Mouse (Mus musculus) 3T3-L1 (cell line): ENCODE measurements around the gene Sept7.
"Not testable (repeated sequence)": the region's sequence is repeated elsewhere in the genome, so short reads cannot be mapped to it uniquely, and the experiment has no call there.

ENCODE experiments used
- DNase-seq: peaks from one replicate; pipeline ENCODE4 v3.0.0-alpha.2; 2015; ENCODE audit warnings: low read depth, low spot score

Sept7 gene

DNA sequence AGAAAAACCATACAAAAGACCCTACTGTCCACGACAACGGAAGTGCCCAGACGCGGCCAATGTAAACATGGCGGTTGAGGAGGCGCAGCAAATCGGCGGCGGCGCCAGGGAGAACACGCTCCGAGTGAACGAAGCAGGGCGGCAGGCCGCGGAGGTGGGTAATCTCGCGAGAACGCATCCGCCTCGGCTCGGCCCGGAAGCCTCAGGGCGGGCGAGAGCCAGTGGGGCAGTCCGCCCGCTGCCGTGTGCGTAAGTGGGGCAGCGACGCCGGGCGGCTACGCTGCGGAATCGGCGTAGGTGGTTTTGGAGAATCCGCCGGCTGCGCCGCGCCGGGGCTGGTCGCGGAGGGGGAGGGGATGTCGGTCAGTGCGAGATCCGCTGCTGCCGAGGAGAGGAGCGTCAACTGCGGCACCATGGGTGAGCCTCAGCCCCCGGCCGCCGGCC is at the start of gene Sept7:
Sept7 (plus strand) TSS at position 157 of the 444 bp plus-strand sequence.
- DNase-seq, result peak; percentile 95

GRCm38 (mm10) chr9:25208087-25208803 is 44.0 kb upstream of the Sept7 start:
- DNase-seq, result no peak

DNA sequence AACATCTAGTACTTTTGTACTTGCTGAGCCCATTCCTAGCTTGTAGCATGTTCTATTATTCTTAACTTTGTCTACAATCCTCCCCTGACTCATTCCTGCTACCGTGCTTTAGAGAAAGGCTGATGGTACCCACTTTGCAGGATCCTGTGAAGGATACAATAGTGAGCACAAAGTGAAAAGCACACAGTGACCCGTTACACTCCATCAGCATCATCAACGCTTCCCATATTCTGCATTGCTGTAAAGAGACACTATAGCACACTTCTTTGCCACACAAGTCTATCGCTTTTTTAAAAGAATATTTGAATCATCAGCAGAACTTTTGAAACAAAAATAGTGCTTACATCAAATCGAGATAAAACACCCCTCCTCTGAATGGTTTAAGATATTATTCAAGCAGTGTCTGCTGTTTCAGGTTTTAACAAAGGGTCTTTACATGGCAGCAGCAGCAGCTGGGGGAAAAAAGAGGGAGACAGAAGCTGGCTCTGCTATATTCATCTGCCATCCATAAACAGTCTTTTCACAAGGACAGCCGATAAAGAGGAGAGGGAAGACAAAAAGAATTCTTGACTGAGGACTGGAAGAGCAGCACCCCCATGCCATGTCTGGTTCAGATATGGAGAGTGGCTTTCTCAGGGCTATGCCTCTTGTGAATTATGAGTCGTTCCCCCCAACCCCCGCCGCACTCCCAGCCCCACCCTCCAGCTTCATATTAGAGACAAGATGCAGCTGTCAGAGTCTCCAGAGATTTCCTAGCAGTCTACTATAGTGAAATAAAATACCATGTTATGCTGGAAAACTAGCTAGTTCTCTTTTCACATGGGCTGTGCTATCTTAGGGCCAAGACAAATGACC is 39.7 kb upstream of the Sept7 start:
- no peak for DNase-seq

GRCm38 (mm10) chr9:25213164-25213557 is 39.1 kb upstream of the Sept7 start:
- no peak for DNase-seq

- no peak for DNase-seq
These were observed 36.8 kb upstream of the Sept7 start for GRCm38 (mm10) chr9:25215411-25215810.

- no peak for DNase-seq
These were observed 36.0 kb upstream of the Sept7 start for GRCm38 (mm10) chr9:25216210-25216609.

GRCm38 (mm10) chr9:25218954-25219353 is 33.3 kb upstream of the Sept7 start:
- DNase-seq, result no peak

GRCm38 (mm10) chr9:25219882-25220281 is 32.4 kb upstream of the Sept7 start:
- no peak for DNase-seq

- DNase-seq, result no peak
These were observed 27.3 kb upstream of the Sept7 start for GRCm38 (mm10) chr9:25224959-25225358.

DNA sequence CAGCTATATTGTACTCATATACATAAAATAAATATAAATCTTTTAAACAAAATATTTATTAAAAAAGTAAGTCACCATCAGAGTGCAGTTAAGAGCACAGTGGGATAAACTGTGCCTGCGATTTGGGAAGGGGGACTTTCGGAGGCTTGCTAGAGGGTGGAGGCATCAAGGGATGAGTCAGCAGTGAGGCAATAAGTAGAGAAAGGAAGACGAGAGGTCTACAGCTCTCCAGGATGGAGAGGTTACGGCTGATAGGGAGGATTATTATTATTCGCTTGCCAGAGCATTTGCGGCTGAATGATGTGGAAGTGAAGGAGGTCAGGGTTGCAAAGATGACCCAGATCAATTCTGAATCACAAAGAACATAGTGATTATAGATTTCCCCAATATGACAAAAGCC is 22.5 kb upstream of the Sept7 start:
- DNase-seq, result no peak

DNA sequence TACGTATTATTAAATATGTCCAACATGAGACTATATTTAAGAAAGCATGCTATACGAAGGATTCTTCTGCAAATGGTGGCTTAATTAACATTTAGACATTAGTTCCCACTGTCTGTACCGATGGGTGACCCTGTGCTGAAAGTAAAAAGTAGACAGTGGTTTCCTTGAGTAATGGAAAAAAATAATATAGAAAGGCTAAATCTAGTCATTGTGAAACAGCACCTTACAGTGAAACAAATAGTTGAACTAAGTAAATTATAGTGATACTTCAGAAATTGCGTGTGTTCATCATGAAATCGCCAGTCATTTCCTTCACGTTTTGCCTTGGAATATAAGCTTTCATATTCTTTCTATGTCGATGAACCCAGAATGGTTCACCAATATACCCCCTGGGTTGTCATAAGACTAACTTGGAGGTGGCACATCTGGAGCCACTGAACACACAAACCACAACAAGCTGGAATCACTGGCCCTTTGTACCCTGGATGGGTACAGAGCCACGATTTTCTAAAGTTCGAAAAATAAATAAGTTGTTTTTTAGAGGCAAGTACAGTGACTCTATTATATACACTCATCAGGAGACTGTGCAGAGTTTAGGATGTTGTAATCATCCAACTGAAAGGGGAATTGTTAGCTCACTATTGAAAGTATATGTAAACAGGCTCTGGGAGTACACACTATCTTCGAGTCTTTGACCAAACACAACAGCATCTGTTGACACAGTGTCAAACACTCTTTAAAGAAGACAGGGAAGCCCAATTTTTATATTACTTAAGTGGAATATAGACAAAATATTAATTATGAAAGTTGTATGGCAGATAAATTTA is 21.8 kb upstream of the Sept7 start:
- DNase-seq, result no peak

- no peak for DNase-seq
These were observed 11.2 kb upstream of the Sept7 start for GRCm38 (mm10) chr9:25241065-25241464.

GRCm38 (mm10) chr9:25241783-25242182 is 10.5 kb upstream of the Sept7 start:
- DNase-seq, result not testable (repeated sequence)

DNA sequence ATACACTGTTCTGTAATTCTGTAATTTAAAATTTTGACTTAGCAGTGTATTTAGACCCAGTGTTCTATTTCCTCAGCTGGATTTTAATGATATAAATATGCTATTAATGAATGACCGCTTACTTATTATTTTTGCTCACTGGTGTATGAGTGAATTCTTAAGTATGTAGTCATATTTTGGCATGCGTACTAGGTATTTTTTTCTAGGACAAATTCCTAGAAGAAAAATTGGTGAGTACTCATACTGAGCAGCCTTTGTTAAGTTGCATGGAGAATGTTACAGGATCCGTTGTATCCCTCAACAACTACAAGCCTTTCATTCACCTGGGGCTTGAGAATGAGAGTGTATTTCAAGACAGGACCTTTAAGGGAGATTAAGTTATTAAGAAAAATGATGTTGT is 10.0 kb upstream of the Sept7 start:
- peak; percentile 77 for DNase-seq

- DNase-seq, result peak; percentile 84
These were observed 8.1 kb upstream of the Sept7 start for GRCm38 (mm10) chr9:25243926-25244657.

DNA sequence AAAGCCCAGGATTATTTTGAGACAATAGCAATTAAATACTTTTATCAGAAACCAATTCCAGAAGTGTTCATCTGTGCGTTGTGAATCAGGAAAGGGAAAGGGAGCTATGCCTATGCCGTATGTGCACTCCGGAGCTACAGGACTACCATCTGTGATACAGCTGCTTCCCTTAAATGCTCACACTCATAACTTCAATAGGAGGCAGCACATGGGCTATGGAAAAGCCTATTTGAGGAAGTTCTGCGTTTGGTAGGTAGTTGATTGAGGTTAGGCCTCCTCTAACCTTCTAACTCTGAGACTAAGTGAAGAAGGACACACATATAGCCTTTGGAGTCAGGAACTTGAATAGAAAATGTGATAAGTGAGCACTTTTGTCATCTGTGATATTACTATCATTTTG is 7.1 kb upstream of the Sept7 start:
- no peak for DNase-seq

DNA sequence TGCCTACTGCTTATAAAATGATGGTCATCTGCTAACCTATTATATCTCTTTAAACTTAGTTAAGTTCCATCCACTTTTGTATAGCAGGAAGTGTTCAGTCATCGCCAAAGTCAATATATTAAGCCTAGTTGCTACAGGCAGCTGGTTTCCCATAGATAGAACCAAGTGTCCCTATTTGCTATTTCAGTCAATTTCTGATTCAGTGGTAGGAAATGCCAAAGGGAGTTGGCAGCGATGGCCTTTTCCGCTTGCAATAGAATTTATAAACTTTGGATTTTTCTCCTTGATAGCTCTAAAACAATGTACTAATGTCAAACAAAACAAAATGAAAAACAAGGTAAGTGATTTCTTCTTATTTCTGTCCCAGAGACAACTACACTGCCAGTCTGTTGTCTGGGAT is 5.7 kb upstream of the Sept7 start:
- no peak for DNase-seq

- no peak for DNase-seq
These were observed 1.1 kb upstream of the Sept7 start for GRCm38 (mm10) chr9:25251174-25251573.

DNA sequence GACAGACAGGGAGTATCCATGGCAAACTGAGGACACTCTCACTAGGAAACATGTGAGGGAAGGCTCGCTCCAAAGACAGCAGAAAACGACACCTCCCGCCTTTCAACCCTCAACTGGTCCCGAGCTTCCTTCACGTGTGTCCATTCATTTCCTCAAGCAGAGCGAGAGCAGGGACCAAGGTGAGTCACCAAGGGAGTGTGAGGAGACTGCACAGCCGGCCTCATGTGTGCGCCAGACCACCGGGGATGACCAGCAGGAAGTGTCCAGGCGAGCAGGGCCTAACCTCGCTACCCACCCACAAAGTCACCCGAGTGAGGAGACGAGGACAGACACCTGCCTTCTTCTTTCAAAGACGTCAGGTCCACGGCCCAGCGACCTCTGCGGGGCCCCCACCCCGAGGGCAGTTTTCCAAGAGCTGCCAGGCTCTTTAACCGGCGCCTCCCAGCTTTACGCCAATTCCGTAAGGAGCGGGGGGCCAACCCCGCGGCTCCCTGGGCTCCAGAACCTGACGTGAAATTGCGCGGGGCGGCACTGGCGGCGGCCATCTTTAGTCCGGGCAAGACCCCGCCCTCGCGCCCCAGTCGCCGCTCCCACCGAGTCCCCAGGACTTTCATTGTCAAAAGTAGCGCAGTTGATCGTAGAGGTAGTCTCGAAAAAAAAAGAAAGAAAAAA is 492 bp upstream of the Sept7 start:
- DNase-seq, result peak; percentile 90

DNA sequence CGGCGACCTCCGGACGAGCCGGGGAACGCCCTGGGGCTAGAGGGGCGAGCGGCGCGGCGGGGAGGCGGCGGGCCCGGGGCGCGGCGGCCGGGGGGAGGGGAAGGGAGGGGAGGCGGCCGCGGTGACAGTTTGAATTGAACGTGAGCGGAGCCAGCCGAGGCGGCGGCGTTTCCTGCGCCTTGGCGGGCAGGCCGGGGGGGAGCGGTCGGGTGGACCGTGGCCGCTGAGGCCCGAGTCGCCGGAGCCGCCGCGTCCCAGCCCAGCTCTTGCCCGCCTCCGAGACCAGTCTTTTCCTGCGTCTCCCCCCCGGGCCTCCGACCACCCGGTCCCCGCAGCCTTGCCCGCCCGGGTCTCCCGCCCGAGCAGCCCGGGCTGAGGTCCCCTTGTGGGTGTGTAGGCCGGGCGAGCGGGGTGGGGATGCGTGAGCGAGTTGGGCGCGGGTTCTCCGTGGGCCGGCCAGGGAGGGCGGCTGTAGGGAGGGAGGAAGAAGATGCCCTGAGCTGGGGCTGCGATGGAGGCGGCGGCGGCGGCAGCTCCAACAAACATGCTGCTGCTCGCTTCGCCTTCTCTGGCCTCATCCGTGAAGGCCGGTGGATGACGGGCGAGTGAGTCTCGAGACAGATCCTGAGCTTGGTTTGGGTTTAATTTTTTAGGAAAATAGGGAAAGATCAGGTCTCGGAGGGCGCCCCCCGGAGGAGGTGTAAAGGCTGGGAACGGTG is 679 bp downstream of the Sept7 start:
- DNase-seq, result peak; percentile 71
